Mouse (Mus musculus) embryonic facial prominence, embryonic 15.5 days (tissue): ENCODE results near the gene Ints2. TPM values are rescaled to one million over a fixed set of nuclear protein-coding genes. Genes with fewer than 3 reads are reported as not detected.
A peak's percentile ranks its signal among the peaks of the same experiment; 100 is the strongest.
"Not testable (repeated sequence)": the region's sequence is repeated elsewhere in the genome, so short reads cannot be mapped to it uniquely, and the experiment has no call there.

Experiments
- ATAC-seq: fragments of 200-750 bp; cut with Nextera tagmentation; 2 replicates; pipeline ENCODE4 v1.8.0; 2017; ENCODE audit warnings: low read depth, moderate TSS enrichment; ENCODE audit not compliant: insufficient number of reproducible peaks, low FRiP score, low TSS enrichment
- H3K27ac ChIP-seq: fragments of 300-500 bp; sonication (generic); replicated peaks from 2 replicates; pipeline ENCODE4 v1.5.1; 2015; ENCODE audit warnings: mild to moderate bottlenecking, inconsistent platforms
- H3K27me3 ChIP-seq: fragments of 300-500 bp; sonication (generic); 2 replicates; pipeline ENCODE4 v1.6.1; 2015; ENCODE audit warnings: inconsistent platforms
- H3K36me3 ChIP-seq: fragments of 300-500 bp; sonication (generic); 2 replicates; pipeline ENCODE4 v1.6.1; 2015; ENCODE audit warnings: mild to moderate bottlenecking, inconsistent platforms
- H3K4me1 ChIP-seq: fragments of 300-500 bp; sonication (generic); 2 replicates; pipeline ENCODE4 v1.6.1; 2015; ENCODE audit warnings: inconsistent platforms
- H3K4me2 ChIP-seq: fragments of 300-500 bp; sonication (generic); replicated peaks from 2 replicates; pipeline ENCODE4 v1.6.1; 2015; ENCODE audit warnings: mild to moderate bottlenecking, inconsistent platforms
- H3K4me3 ChIP-seq: fragments of 300-500 bp; sonication (generic); replicated peaks from 2 replicates; pipeline ENCODE4 v1.5.1; 2015; ENCODE audit warnings: mild to moderate bottlenecking, inconsistent platforms
- H3K9ac ChIP-seq: fragments of 300-500 bp; sonication (generic); 2 replicates; pipeline ENCODE4 v1.6.1; 2015; ENCODE audit warnings: inconsistent platforms
- H3K9me3 ChIP-seq: fragments of 300-500 bp; sonication (generic); replicated peaks from 2 replicates; pipeline ENCODE4 v1.6.1; 2016; ENCODE audit warnings: inconsistent platforms
- WGBS: fragments of 180-500 bp; shearing (Covaris S2); methylation state at CpG from one replicate; pipeline ENCODE4 v1.1.7; 2015; 5-methylcytosine and 5-hydroxymethylcytosine counted together
- polyA plus RNA-seq: library from polyadenylated mRNA; unstranded; fragments of >200 nt; fragmentation: Nextera tagmentation; extraction: Ambion mirVana; gene quantifications from 2 replicates; pipeline ENCODE4 v1.2.1, GENCODE M21; 2015

The Ints2 gene
- polyA plus RNA-seq, 1 experiment from 2014 or later = 23.7 TPM

DNA sequence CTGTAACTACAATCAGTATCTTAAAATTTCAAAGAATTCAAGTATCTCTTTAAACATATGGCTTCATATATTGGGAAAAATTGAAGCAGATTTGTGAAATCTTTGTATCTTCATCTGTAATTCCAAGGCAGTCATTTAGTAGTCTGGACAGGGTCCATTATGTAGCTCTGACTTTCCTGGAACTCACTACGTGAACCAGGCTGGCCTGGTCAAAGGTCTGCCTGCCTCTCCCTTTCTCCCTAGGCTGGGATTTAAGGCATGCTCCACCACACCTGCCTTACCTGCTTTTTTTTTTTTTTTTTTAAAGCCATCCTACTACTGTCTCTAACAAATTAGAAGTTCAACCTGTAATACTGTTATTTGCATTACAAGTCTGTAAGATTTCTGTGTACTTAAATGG, 45.6 kb downstream of the Ints2 start:
- no peak for ATAC-seq
- 78% methylated on average over 1 of the region's 1 CpGs for WGBS

DNA sequence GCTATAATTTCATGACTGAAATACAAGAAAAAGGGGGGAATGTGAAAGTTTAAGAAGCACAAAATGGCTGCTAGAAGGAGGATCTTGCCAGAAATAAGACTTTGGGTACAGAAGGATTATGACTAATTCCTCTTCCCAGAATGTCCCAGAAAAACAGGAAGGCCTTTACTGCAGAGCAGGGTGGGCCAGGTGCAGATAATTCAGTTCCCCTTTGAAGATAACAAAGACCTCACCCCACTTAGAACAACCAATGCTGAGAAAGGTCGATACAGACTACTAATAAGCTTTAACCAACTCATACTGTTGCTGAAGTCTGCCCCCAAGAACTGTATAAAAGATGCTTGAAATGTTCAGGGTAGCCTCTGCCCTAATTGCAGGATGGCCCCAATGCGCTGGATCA, 48.3 kb downstream of the Ints2 start:
- Histone ChIP-seq H3K9ac (no peak overlapping the region), H3K36me3 (peaks cover 59% of the 10 kb centered on the region), H3K4me2 (no peak overlapping the region), H3K9me3 (0 out of 2 replicates have a peak, but pooled peaks cover 7% of the 10 kb centered on the region), H3K27me3 (no peaks in the 10 kb centered on the region), H3K4me3 (no peak overlapping the region), H3K4me1 (no peaks in the 10 kb centered on the region), H3K27ac (no peak overlapping the region)
- ATAC-seq = no peak
- WGBS = 95% methylated on average over 2 of the region's 2 CpGs

More for the DNA sequence above, 45.6 kb downstream of the Ints2 start:
- H3K4me2 ChIP-seq = no peak overlapping the region
- no peaks in the 10 kb centered on the region for H3K9me3 ChIP-seq
- H3K9ac ChIP-seq = no peak overlapping the region
- peaks cover 52% of the 10 kb centered on the region for H3K36me3 ChIP-seq
- H3K27me3 ChIP-seq = no peaks in the 10 kb centered on the region
- H3K4me3 ChIP-seq = no peak overlapping the region
- H3K4me1 ChIP-seq = no peaks in the 10 kb centered on the region
- no peak overlapping the region for H3K27ac ChIP-seq

DNA sequence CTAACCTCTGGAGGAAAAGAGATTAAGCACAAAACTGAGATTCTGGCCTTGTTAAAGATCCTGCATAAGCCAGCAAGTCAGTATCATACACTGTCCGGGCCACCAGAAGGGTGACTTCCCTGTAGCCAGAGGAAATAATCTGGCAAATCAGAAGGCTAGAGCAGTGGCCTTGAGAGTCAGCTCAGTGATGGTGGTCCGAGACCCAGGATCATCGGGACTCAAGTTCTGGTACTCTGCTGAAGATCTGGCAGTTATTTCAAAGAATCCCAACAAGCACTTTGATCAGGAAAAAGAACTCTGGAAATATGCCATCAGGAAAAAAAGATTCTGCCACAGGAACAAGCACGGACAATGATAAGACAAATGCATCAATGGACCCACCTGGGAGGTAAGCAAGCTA, 51.5 kb downstream of the Ints2 start:
- peaks cover 67% of the 10 kb centered on the region for H3K36me3 ChIP-seq
- H3K4me3 ChIP-seq = no peak overlapping the region
- ATAC-seq = no peak
- H3K4me1 ChIP-seq = peaks cover 9% of the 10 kb centered on the region
- 94% methylated on average over 4 of the region's 4 CpGs for WGBS
- no peak overlapping the region for H3K9ac ChIP-seq
- H3K27ac ChIP-seq = no peak overlapping the region
- no peaks in the 10 kb centered on the region for H3K27me3 ChIP-seq
- H3K4me2 ChIP-seq = no peak overlapping the region
- H3K9me3 ChIP-seq = 0 out of 2 replicates have a peak, but pooled peaks cover 7% of the 10 kb centered on the region

DNA sequence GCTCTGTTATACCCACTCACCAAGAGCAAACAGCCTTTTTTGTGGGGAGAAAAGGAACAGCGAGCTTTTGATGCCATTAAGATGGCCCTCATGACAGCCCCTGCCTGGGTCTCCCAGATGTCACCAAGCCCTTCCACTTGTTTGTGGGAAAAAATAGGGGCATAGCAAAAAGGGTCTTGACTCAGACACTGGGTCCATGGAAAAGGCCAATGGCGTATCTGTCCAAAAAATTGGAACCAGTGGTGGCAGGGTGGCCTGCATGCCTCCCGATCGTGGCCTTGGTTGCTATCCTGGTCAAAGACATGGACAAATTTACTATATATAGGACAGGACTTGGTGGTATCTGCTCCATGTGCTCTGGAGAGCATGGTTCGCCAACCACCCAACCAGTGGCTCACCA, 52.3 kb downstream of the Ints2 start:
- Histone ChIP-seq H3K36me3 (peaks cover 67% of the 10 kb centered on the region), H3K9ac (no peak overlapping the region), H3K4me3 (no peak overlapping the region), H3K9me3 (0 out of 2 replicates have a peak, but pooled peaks cover 7% of the 10 kb centered on the region), H3K4me1 (peaks cover 11% of the 10 kb centered on the region), H3K4me2 (no peak overlapping the region), H3K27me3 (no peaks in the 10 kb centered on the region), H3K27ac (no peak overlapping the region)
- 96% methylated on average over 5 of the region's 5 CpGs for WGBS
- no peak for ATAC-seq

DNA sequence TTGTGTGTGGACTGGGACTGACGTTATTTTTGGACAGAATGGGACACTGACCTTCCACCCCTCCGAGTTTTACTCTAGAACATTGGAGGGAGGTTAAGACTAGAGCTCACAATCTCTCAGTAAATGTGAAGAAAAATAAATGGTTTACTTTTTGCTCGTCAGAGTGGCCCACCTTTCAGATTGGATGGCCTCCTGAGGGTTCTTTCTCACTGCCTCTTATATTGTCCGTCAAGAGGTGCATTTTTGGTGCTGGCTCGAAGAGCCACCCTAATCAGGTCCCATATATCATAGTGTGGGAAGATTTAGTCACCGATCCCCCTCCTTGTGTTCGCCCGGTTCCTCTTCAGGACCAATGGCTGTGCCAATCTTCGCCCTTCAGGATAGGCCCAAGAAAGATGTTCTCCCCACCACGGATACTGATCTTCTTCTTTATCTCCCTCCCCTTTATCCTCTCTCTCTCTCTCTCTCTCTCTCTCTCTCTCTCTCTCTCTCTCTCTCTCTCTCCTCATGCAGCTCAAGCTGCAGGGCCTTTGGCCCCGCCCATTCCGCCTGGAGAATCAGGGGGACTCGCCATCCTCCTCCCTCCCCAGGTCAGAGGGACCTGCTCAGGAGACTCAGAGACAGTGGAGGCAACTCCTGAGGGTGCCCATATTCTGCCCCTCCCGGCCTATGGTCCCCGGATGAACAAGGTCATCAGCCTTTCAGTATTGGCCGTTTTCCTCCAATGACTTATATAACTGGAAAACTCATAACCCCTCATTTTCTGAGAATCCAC, 55.3 kb downstream of the Ints2 start:
- no peak for ATAC-seq
- peaks cover 45% of the 10 kb centered on the region for H3K36me3 ChIP-seq
- no peaks in the 10 kb centered on the region for H3K27me3 ChIP-seq
- peak overlapping the region; percentile 94 for H3K27ac ChIP-seq
- 45% methylated on average over 16 of the region's 16 CpGs for WGBS
- H3K4me1 ChIP-seq = peaks cover 14% of the 10 kb centered on the region
- peak overlapping the region; percentile 54 for H3K4me2 ChIP-seq
- H3K9ac ChIP-seq = peak overlapping the region; percentile 53
- H3K9me3 ChIP-seq = 0 out of 2 replicates have a peak, but pooled peaks cover 7% of the 10 kb centered on the region
- peak overlapping the region; percentile 86 for H3K4me3 ChIP-seq

DNA sequence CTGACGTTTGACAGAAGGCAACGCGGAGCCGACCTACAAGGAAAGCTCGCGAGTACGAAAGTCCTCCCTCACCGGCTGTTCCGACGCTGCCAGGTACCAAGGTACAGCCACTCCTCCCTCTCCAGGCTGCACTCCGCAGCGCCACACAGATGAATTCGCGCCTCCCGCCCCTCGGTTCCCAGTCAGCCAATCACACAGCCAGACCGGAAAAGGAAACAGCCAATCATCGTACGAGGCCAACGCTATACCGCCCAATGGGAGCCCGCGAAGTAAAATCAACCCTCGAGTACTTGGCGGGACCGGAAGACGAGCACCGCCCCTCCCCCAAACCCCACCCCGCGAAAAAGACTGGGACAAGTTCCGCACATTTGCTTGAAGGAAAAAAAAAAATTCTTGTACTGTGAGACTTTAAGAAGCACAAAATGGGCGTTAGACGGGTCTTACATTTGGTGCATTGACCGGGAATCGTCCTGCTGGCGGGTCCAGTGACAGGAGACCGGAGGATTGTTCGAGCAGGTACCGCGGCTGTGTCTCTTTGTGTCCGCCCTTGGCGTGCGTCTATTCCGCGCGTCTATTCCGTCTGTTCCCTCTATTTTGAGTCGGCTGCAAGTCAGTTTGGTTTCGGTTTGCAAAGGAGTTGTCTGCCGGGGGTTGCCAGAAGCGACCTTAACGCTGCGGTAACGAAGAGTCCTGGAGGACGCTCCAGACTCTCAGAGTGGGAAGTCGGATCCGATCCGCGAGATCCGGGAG, 56.2 kb downstream of the Ints2 start, which contains the start of gene Brip1:
Gene Brip1, minus strand, starts transcription at position 157 of the 750 bp plus-strand sequence.
- peak within 1 kb of the TSS; percentile 94 for H3K27ac ChIP-seq
- WGBS = under 1% methylated on average over 60 of the region's 60 CpGs
- peaks cover 36% of the 10 kb centered on the region for H3K36me3 ChIP-seq
- H3K27me3 ChIP-seq = no peaks in the 10 kb centered on the region
- peak within 1 kb of the TSS; percentile 60 for H3K4me2 ChIP-seq
- peaks cover 14% of the 10 kb centered on the region for H3K4me1 ChIP-seq
- H3K4me3 ChIP-seq = peak within 1 kb of the TSS; percentile 86
- H3K9me3 ChIP-seq = 0 out of 2 replicates have a peak, but pooled peaks cover 7% of the 10 kb centered on the region
- peak within 1 kb of the TSS; percentile 53 for H3K9ac ChIP-seq
- peak; percentile 98 for ATAC-seq

DNA sequence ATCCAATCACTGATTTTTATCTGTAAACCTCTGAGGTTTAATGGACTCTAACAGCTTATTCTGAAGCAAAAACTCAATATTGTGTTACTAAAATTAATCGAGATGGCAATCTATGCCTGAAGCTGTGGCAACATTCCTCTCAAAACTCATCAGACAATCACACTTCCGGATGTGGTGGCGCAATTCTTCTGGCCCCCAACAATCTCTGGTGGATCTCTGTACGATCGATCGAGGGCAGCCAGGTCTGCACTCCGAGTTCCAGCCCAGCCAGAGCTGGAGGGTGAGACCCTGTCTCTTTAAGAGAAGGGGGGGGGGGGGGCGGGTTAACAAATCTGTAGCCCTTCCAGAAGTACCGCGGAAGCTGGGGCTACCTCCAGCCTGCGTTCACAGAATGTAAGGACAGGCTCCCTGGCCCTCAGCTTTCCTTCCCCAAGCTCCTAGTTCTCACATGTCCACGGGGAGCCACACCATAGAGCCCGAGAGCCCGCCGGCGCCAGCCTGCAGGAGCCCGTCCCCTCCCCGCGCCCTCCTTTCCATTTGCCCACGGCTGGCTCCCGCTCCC, 56.8 kb downstream of the Ints2 start:
- ATAC-seq = peak; percentile 72
- Histone ChIP-seq H3K36me3 (peaks cover 30% of the 10 kb centered on the region), H3K4me2 (peak overlapping the region; percentile 60), H3K4me1 (peaks cover 14% of the 10 kb centered on the region), H3K9me3 (0 out of 2 replicates have a peak, but pooled peaks cover 5% of the 10 kb centered on the region), H3K27me3 (no peaks in the 10 kb centered on the region), H3K9ac (peak overlapping the region; percentile 23), H3K27ac (peak overlapping the region; percentile 68), H3K4me3 (peak overlapping the region; percentile 86)
- WGBS = under 1% methylated on average over 18 of the region's 21 CpGs

DNA sequence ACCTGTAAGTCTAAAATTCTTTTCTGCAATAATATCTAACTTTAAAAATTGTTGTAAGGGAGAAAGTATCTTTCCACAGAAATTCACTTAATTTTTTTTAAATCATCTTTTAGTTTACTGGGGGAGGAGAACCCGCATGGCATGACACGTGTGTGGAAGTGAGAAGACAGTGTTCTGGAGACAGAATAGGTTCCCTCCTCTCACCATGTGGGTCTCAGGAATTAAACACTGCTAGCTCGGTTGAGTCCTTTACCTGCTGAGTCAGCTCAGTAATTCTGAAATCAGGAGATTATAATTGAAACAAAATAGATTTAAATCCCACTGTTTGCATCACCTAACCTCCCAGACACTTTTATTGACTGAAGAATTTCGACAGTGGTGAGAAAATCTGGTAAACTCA, 57.6 kb downstream of the Ints2 start:
- Histone ChIP-seq H3K9me3 (no peaks in the 10 kb centered on the region), H3K4me3 (peak overlapping the region; percentile 86), H3K4me2 (peak overlapping the region; percentile 60), H3K9ac (no peak overlapping the region), H3K36me3 (peaks cover 22% of the 10 kb centered on the region), H3K4me1 (peaks cover 14% of the 10 kb centered on the region), H3K27me3 (no peaks in the 10 kb centered on the region), H3K27ac (no peak overlapping the region)
- 51% methylated on average over 4 of the region's 4 CpGs for WGBS
- ATAC-seq = no peak

DNA sequence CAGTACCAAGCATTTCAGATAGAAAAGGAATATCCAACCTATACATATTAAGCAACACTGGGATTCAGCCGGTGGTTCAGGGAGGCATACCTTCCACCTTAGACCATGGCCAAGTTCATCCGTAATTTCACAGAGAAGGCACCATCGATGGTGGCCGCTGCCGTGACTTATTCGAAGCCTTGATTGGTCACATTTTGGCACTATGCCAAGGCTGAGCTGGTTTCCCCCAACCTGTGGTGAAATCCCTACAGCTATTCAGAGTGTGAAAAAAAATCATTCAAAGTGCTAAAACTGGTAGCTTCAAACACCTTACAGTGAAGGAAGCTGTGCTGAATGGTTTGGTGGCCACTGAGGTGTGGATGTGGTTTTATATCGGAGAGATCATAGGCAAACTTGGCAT, 72.2 kb downstream of the Ints2 start:
- not testable (repeated sequence) for H3K4me3 ChIP-seq, H3K4me2 ChIP-seq, H3K27me3 ChIP-seq, H3K9me3 ChIP-seq, H3K36me3 ChIP-seq, H3K27ac ChIP-seq, H3K4me1 ChIP-seq, ATAC-seq, H3K9ac ChIP-seq
- WGBS = 90% methylated on average over 7 of the region's 7 CpGs

DNA sequence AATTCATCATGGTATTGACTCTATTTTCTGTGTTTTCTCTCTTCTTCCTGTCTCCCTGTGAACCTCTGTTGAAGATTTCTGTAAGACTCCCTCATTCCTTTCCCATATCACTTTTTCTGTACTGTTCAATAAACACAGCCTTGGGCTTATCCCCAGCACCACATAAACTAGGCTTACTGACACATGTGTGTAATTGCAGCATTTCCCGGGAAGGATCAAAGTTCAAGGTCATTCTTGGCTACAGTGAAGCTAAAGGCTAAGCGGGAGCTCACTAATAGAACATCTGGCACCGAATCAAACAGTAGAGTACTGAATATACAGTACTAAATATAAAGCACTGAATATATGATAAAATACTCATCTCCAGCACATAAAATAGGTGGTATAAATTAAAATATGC, 81.5 kb downstream of the Ints2 start:
- Histone ChIP-seq H3K36me3 (no peaks in the 10 kb centered on the region), H3K4me1 (no peaks in the 10 kb centered on the region), H3K27ac (no peak overlapping the region), H3K27me3 (no peaks in the 10 kb centered on the region), H3K9ac (no peak overlapping the region), H3K4me2 (no peak overlapping the region), H3K4me3 (no peak overlapping the region), H3K9me3 (no peaks in the 10 kb centered on the region)
- WGBS = 56% methylated on average over 3 of the region's 3 CpGs
- no peak for ATAC-seq

DNA sequence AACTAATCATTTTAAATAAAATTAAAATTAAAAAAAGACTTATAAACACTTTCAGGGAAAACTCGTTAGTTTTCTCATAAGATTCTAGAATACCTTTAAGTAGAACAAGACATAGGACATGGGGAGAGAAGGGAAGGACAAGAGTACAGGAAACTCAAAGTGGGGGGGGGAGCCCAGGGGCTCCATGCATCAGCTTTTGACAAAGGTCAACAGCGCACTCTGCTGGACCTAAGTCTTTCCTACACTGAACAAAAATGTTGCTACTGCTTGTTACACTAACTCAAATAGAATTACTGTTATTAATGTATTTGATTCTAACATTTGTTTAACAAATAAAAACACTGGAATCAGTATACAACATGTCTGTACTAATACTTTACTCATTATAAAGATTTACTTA, 83.2 kb downstream of the Ints2 start:
- Histone ChIP-seq H3K4me2 (no peak overlapping the region), H3K27ac (no peak overlapping the region), H3K4me1 (no peaks in the 10 kb centered on the region), H3K36me3 (no peaks in the 10 kb centered on the region), H3K9me3 (no peaks in the 10 kb centered on the region), H3K9ac (no peak overlapping the region), H3K27me3 (no peaks in the 10 kb centered on the region), H3K4me3 (no peak overlapping the region)
- 45% methylated on average over 2 of the region's 2 CpGs for WGBS
- no peak for ATAC-seq
